Mouse (Mus musculus): ENCODE results near the gene Msi1.

Gene Msi1

DNA sequence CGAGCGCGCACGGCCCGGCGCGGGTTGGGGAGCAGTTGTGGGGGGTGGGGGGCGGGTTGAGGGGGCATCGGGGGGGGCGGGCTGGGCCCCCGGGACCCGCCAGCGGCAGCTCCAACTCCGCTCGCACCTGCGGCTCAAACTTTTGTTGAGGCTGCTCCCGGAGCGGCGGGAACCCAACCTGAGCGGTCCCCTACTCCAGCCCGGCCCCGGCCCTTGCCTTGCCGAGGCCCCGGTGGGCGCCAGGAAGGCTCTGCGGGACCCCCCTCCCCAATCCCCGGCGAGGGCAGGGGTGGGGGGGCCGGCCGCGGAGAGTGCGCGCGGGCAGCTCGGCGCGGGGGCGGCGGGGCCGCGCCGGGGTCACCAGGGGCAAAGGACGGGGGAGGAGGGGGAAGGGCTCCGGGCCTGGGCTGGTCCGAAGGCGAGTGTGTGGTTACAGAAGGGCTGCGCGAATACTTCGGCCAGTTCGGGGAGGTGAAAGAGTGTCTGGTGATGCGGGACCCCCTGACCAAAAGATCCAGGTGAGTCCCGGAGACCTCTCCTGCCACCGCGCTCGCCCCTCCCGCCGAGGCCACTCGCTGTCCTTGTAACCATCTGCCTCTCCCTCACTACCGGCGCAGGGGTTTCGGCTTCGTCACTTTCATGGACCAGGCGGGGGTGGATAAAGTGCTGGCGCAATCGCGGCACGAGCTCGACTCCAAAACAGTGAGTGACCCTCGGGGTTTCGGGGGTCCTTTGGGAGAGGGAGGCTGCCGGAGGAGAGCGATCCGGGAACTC is 975 bp downstream of the Msi1 start:
- TF ChIP-seq GATA4 (IDR thresholded peaks at IDR 0.05; ENCODE audit: insufficient replicate concordance, low read length) = no peak

- TF ChIP-seq GATA4 (IDR thresholded peaks at IDR 0.05; ENCODE audit: insufficient replicate concordance, low read length) = no peak
These were observed 1.9 kb downstream of the Msi1 start for GRCm38 (mm10) chr5:115431061-115431897.

DNA sequence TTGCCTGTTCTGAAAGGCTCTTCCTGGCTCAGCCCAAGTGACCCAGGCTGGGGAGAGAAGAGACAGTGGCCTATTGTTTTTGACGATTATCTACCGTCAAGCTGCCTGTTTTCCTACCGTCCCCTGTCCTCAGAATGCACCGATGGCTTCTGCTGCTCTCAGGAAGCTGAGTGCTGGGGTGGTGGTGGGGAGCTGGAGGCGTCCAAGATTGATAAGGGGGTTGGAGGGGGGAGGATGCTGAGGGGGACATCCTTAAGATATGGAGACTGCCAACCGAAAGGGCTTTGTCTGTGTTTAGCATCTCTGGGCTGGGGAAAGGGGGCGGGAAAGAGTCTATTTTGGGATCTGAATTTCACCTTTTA is 2.5 kb downstream of the Msi1 start:
- peak; percentile 53; the same call in 1 of the 2 replicates for TF ChIP-seq GATA4 (IDR thresholded peaks at IDR 0.05; ENCODE audit: insufficient replicate concordance, low read length)

DNA sequence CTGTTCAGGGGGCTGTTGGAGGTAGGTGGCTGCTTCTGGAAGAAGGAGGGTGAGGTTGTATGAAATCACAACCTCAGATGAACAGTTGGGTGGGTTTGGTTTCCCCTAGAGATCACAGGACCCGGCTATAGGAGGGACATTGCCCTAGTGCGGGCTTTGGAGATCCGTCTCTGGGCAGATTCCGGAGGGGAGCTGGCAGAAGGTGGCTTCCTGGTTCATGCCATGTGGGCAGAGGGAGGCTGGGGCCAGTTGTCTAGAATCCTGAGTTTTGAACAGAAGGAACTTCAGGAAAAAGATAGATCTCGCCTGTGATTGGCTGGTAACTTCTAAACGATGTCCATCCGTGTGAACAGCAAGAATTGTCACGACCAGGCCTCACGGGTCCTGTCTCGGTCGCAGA is 3.0 kb downstream of the Msi1 start:
- TF ChIP-seq GATA4 (IDR thresholded peaks at IDR 0.05; ENCODE audit: insufficient replicate concordance, low read length) = no peak

GRCm38 (mm10) chr5:115433191-115433590 is 3.8 kb downstream of the Msi1 start:
- TF ChIP-seq GATA4 (IDR thresholded peaks at IDR 0.05; ENCODE audit: insufficient replicate concordance, low read length) = no peak

DNA sequence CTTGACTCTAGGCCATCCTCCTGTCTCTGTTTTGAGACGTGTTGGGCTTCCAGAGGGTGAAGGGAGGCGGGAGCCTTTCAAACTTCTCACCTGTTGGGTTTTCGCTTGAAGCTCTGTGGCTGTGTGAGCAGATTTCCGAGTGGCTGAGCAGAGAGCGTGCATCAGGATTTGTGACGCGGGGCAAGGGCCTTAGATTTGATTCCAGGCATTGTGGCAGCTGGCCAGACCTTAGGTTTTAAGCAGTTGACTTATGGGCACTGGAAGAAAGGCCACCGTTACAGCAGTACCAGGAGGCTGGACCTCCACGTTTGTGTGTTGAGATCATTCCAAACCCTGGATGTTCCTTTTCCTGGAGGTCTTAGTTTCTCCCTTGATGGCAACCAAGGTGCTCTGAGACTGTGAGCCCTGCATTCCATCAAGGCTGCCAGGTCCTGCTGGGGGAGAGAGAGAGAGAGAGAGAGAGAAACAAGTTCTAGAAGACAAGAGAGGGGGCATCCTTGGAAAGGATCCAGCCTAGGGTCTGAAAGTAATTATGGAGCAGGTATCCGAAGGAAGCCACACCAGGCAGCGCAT is 5.0 kb downstream of the Msi1 start:
- TF ChIP-seq GATA4 (IDR thresholded peaks at IDR 0.05; ENCODE audit: insufficient replicate concordance, low read length) = no peak

DNA sequence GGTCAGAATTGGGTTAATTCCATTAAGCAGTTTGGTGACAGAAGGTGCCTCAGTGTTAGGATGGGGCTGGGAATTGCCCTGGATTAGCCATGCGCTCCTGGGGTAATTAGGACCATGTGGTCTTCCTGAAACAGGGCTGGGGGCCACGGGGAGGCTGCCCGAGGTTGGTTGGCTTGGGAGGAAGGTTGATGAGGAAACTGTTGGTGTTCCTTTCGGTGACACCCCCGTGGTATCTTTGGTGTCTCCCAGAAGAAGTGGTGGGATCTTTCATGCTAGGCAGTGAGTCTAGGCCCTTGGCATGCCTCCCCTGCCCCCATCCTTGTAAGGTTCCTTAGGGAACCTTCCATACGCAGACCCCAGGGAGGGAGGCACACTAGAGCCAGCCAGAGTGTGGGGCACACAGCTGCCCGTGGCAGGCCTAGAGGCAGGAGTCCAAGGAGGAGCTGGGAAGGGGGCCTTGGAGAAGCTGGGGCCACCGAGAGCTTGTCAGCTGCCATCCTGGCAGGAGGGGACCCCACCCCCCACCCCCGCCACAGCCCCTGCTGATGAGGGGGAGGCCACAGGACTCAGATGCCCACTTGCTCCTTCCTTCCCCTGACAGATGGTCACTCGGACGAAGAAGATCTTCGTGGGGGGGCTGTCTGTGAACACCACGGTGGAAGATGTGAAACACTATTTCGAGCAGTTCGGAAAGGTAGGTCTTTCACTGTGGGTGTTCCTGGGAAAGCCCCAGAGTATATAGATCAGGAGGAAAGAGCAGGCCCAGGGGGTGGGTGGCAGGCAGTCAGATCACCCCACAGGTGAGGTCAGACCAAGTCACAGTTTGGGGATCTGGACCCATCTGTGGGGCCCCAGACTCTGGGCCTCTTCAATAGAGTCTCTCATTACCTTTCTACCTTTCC is 5.7 kb downstream of the Msi1 start:
- no peak for TF ChIP-seq GATA4 (IDR thresholded peaks at IDR 0.05; ENCODE audit: insufficient replicate concordance, low read length)

GRCm38 (mm10) chr5:115435755-115436379 is 6.5 kb downstream of the Msi1 start:
- no peak for TF ChIP-seq GATA4 (IDR thresholded peaks at IDR 0.05; ENCODE audit: insufficient replicate concordance, low read length)

- TF ChIP-seq GATA4 (IDR thresholded peaks at IDR 0.05; ENCODE audit: insufficient replicate concordance, low read length) = no peak
These were observed 7.2 kb downstream of the Msi1 start for GRCm38 (mm10) chr5:115436421-115437124.

GRCm38 (mm10) chr5:115437242-115437944 is 8.0 kb downstream of the Msi1 start:
- no peak for TF ChIP-seq GATA4 (IDR thresholded peaks at IDR 0.05; ENCODE audit: insufficient replicate concordance, low read length)

DNA sequence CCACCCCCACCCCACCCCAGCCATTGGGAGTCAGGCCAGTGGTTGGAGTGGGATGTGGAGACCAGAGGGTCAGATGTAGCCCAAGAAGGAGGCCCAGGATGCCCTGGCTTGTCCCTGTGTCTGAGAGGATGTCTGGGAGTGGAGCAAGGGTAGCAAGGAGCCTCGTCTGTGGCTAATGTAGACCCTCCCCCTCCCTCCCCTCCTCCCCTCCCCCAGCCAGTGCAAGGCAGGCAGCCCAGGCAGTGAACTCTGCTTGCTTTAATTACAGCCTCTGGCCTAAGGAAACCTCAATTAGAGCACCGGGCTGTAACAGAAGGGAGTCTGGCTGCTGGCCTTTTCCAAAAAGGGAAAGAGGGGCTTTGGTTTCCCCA is 8.5 kb downstream of the Msi1 start:
- TF ChIP-seq GATA4 (IDR thresholded peaks at IDR 0.05; ENCODE audit: insufficient replicate concordance, low read length) = no peak

DNA sequence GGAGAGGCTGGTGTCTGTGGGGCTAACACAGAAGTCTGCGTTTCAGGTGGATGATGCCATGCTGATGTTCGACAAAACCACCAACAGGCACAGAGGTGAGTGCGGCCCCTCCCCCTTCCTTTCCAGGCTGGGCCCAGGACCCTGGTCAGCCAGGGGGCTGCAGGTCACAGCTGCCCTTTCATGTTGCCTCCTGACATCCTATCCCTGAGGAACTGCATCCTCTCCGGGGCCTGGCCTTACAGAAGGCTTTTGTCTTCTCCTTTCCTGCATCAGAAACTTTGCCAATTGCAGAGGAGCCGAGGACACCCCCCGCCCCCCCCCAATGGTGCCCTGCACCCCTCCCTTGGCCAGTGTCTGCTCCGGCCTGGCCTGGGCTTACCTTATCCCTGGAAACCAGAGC is 9.3 kb downstream of the Msi1 start:
- TF ChIP-seq GATA4 (IDR thresholded peaks at IDR 0.05; ENCODE audit: insufficient replicate concordance, low read length) = no peak

DNA sequence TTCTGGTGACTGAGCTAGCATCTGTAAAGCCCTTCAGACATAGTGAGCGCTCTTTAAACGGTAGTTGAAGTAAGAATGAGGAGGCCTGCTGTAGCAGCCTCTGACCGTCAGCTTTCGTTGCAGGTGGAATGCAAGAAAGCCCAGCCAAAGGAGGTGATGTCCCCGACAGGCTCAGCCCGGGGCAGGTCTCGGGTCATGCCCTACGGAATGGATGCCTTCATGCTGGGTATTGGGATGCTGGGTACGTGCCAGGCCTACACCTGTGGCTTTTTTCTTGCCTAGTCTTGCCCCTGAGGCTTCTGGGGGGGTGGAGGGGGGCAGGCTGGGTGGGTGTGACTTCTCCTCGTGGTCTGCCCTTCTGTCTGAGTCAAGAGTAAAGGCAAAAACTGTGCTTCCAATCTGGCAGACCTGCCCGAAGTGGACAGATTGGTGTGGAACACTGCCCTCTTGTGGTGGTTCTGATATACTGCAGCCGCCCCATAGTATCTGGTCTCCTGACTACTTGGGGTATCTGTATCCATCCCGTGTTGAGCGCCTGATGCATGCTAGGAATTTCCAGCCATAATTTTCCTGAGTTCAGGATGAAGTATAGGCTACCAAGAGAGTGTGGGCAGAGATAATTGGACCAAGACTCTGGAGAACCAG is 11.9 kb downstream of the Msi1 start:
- no peak for TF ChIP-seq GATA4 (IDR thresholded peaks at IDR 0.05; ENCODE audit: insufficient replicate concordance, low read length)
